Comparison of ENCODE assay signal across 12 mouse cellular contexts in the genomic region with DNA sequence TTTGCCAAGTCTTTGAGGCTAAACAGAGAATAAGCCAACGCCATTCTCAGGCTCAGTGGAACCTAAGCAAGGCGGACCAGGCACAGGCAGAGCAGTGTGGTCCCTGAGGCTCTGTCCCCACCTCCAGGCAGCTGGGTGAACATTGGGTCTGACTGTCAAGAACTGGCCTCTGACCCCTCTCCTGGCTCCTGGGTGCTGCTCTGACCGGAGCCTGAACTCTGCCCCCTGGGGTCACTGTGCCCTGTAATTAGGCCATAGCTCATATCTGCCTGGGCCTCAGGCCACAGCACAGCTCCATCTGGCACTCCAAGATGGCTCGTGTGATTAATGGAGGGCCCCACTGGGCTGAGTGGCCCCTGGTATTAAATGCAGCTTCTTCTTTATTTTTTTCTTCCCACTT.
DNase-seq lines count a peak whose midpoint lies in the region; ATAC-seq lines count a peak whose summit lies in the region.
"Had no signal": no experiment of that assay in that cellular context is flagged by ENCODE, and none has a peak within 500 bp of the region (broad histone marks: within the 10 kb centered on the region; RNA-seq: fewer than 3 reads in every experiment).

No protein-coding gene starts in this region.

- peak overlapping the region; percentile 38 for H3K27ac ChIP-seq in brown adipose tissue, adult 24 weeks (replicated peaks; ENCODE audit: low read depth, low read length)
- H3K27ac ChIP-seq in kidney, embryonic 14.5 days (ENCODE audit: low read depth, low read length): no peak overlapping the region; the same call in 1 of the 2 replicates
- no peak overlapping the region for H3K27ac ChIP-seq in liver, embryonic 12.5 days

- no peak for ATAC-seq in kidney, embryonic 14.5 days (ENCODE audit: low FRiP score, low TSS enrichment)
- ATAC-seq in liver, embryonic 12.5 days: peak; percentile 61
- ATAC-seq: activated CD4-positive, CD25-positive, alpha-beta regulatory T cell, adult 4 months had no signal

- no peaks in the 10 kb centered on the region for H3K9me3 ChIP-seq in kidney, embryonic 14.5 days (ENCODE audit: control insufficient read depth, low read length)
- H3K9me3 ChIP-seq in liver, embryonic 12.5 days (replicated peaks): no peaks in the 10 kb centered on the region
- H3K9me3 ChIP-seq: G1E; heart, embryonic 12.5 days had no signal

- 45% methylated on average over 4 of the region's 4 CpGs for WGBS in kidney, embryonic 14.5 days
- 57% methylated on average over 4 of the region's 4 CpGs for WGBS in liver, embryonic 12.5 days (ENCODE audit: insufficient replicate concordance)

- no peaks in the 10 kb centered on the region; the same call in 1 of the 2 replicates for H3K36me3 ChIP-seq in kidney, embryonic 14.5 days (ENCODE audit: control insufficient read depth, insufficient read depth, low read length)
- H3K36me3 ChIP-seq in liver, embryonic 12.5 days: no peaks in the 10 kb centered on the region
- H3K36me3 ChIP-seq: heart, embryonic 12.5 days had no signal

- H3K27me3 ChIP-seq in kidney, embryonic 14.5 days (ENCODE audit: control insufficient read depth, insufficient read depth, low read length): no peaks in the 10 kb centered on the region
- H3K27me3 ChIP-seq in liver, embryonic 12.5 days (replicated peaks): no peaks in the 10 kb centered on the region

- DNase-seq in adrenal gland, postnatal 10 days: peak; percentile 65
- no peak for DNase-seq in adrenal gland, postnatal 4 days (ENCODE audit: low spot score in 2 of 2)
- no peak for DNase-seq in thymus, adult 18-20 months
- DNase-seq in right cerebral cortex, adult 18-20 months: no peak
- DNase-seq in lung, adult 18-20 months: no peak
- DNase-seq: right cerebral cortex, postnatal 4 days had no signal

- H3K4me1 ChIP-seq in brown adipose tissue, adult 24 weeks (ENCODE audit: control insufficient read depth, insufficient read depth, insufficient read length, low read length): peaks cover 87% of the 10 kb centered on the region
- peaks cover 88% of the 10 kb centered on the region for H3K4me1 ChIP-seq in kidney, embryonic 14.5 days (ENCODE audit: control insufficient read depth, insufficient read depth, low read length)
- H3K4me1 ChIP-seq in liver, embryonic 12.5 days: peaks cover 97% of the 10 kb centered on the region

- H3K4me3 ChIP-seq in brown adipose tissue, adult 24 weeks (ENCODE audit: insufficient read depth, low read depth, low read length): no peak overlapping the region
- H3K4me3 ChIP-seq in kidney, embryonic 14.5 days (ENCODE audit: low read length): no peak overlapping the region
- H3K4me3 ChIP-seq in liver, embryonic 12.5 days: no peak overlapping the region
- H3K4me3 ChIP-seq: heart, embryonic 12.5 days had no signal

- H3K4me2 ChIP-seq in kidney, embryonic 14.5 days (replicated peaks; ENCODE audit: low read depth, low read length): no peak overlapping the region
- H3K4me2 ChIP-seq in liver, embryonic 12.5 days: no peak overlapping the region
- H3K4me2 ChIP-seq: heart, embryonic 12.5 days had no signal

- 0 out of 2 replicates have a peak overlapping the region, but pooled peaks have one; percentile 7 for H3K9ac ChIP-seq in kidney, embryonic 14.5 days (ENCODE audit: low read depth, low read length)
- H3K9ac ChIP-seq in liver, embryonic 12.5 days: no peak overlapping the region
- H3K9ac ChIP-seq: heart, embryonic 12.5 days had no signal
